Mouse (Mus musculus): ENCODE data around the gene Sh3glb1.

DNA sequence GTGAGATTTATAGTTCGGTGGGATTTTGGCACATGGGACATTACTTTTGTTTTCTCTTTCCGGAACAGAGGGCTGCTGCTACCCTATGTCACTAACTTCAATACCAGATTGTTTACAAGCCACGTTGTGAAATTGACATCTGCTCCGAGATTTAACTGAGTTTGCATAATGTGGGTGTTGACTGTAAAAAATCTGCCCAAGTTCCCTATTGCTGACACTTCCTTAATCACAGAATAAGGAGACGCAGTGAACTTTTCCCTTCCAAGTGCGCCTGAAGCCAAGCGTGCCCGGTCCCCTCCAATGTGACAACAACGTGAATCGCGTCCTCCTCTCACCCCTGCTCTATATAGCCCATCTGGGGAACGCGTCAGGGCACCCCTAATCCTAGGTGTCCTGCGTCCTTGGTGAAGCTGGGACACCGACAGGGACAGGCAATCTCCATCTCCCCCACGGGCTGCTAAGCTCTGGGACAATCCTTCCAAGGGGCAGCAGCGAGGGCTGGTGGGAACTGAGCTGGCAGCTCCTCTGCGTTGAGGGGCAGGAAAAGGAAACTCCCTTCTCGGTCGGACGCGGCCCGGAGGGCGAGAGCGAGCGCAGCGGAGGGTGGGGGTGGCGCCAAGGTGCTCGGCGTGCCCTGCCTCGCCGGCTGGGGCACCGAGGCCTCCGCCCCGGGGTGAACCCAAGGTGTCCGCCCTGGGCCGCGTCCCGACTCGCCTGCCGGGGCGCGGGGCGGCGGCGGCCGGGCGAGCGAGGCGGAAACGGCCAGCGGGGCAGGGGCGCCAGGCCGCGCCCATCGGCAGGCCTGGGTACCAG, 841 bp downstream of the Sh3glb1 start:
- TF ChIP-seq GATA1 (IDR thresholded peaks at IDR 0.05; ENCODE audit: borderline replicate concordance, low read length) (no peak), FLI1 (IDR thresholded peaks at IDR 0.05; ENCODE audit: low read length) (no peak)
